Mouse (Mus musculus) CH12.LX (cell line): Measurements from ENCODE around the gene Spty2d1.

Source experiments
- CTCF ChIP-seq, 2 experiments: IDR thresholded peaks in 1 of 2; conservative IDR thresholded peaks in 1 of 2; 2 replicates each; pipeline ENCODE4 v1.5.1; 2011 to 2012; ENCODE audit warnings: low read depth in 2 of 2, low read length in 2 of 2, improper control_type of control experiment in 1 of 2, inconsistent platforms in 1 of 2, mild to moderate bottlenecking in 1 of 2, moderate library complexity in 1 of 2
- ELF1 ChIP-seq: IDR thresholded peaks from 2 replicates; pipeline ENCODE4 v1.6.1; 2014; ENCODE audit warnings: low read depth, mild to moderate bottlenecking, inconsistent platforms, low read length, improper control_type of control experiment
- KAT2A ChIP-seq: IDR thresholded peaks from 2 replicates; pipeline ENCODE4 v1.6.1; 2012; ENCODE audit warnings: low read length, improper control_type of control experiment, inconsistent platforms; ENCODE audit not compliant: insufficient replicate concordance
- MEF2A ChIP-seq: IDR thresholded peaks from 2 replicates; pipeline ENCODE4 v1.6.1; 2014; ENCODE audit warnings: low read depth, mild to moderate bottlenecking, inconsistent platforms, low read length, improper control_type of control experiment, borderline replicate concordance
- MXI1 ChIP-seq: IDR thresholded peaks from 2 replicates; pipeline ENCODE4 v1.6.1; 2011; ENCODE audit warnings: mild to moderate bottlenecking, low read depth, low read length, improper control_type of control experiment
- RCOR1 ChIP-seq: conservative IDR thresholded peaks from 2 replicates; pipeline ENCODE4 v1.6.1; 2012; ENCODE audit warnings: low read depth, mild to moderate bottlenecking, inconsistent platforms, low read length, improper control_type of control experiment
- USF1 ChIP-seq: IDR thresholded peaks from 2 replicates; pipeline ENCODE4 v1.6.1; 2014; ENCODE audit warnings: low read depth, mild to moderate bottlenecking, inconsistent platforms, low read length, improper control_type of control experiment
- ZNF384 ChIP-seq: IDR thresholded peaks from 2 replicates; pipeline ENCODE4 v1.6.1; 2012; ENCODE audit warnings: low read depth, low read length, improper control_type of control experiment, inconsistent platforms

GRCm38 (mm10) chr7:47042121-47042520 is 33.9 kb upstream of the Spty2d1 start:
- TF ChIP-seq MXI1 (no peak), CTCF (conservative IDR thresholded peaks at IDR 0.05 in 1 of 2, IDR thresholded peaks at IDR 0.05 in 1 of 2; ENCODE audit: low read depth in 2 of 2, low read length in 2 of 2) (no peak), RCOR1 (no peak), KAT2A (no peak), ELF1 (no peak), ZNF384 (no peak), MEF2A (no peak), USF1 (no peak)
